Mouse (Mus musculus): ENCODE measurements around the gene Mbl2. TPM values are rescaled to one million over a fixed set of nuclear protein-coding genes. Genes with fewer than 3 reads are reported as not detected.
"Not testable (repeated sequence)": the region's sequence is repeated elsewhere in the genome, so short reads cannot be mapped to it uniquely, and the experiment has no call there.

The Mbl2 gene
- polyA plus RNA-seq, 1 experiment from 2014 or later = not detected

DNA sequence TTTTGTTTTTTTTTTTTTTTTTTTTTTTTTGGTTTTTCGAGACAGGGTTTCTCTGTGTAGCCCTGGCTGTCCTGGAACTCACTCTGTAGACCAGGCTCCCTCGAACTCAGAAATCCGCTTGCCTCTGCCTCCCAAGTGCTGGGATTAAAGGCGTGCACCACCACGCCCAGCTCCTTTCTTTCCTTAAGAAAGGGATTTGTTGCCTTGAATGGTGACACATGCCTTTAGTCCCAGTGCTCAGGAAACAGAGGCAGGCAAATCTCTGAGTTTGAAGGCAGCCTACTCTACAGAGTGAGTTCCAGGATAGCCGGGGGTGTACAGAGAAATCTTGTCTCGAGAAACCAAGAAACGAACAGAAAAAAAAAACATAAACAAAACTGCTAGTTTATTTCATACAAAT, 23.7 kb upstream of the Mbl2 start:
- H3K4me2 ChIP-seq (ENCODE audit: low read length); ATAC-seq (ENCODE audit: insufficient number of reproducible peaks, insufficient read depth, low FRiP score, low read depth); H3K4me1 ChIP-seq (ENCODE audit: control insufficient read depth in 2 of 2, insufficient read depth in 2 of 2, low read length in 2 of 2); H3K36me3 ChIP-seq (ENCODE audit: control insufficient read depth, insufficient read depth, low read length); H3K9ac ChIP-seq (ENCODE audit: low read length); H3K27me3 ChIP-seq (ENCODE audit: control insufficient read depth, insufficient read depth, low read length); H3K27ac ChIP-seq (replicated peaks in 1 of 2; ENCODE audit: control insufficient read depth in 1 of 2, insufficient read depth in 1 of 2, low read depth in 2 of 2, low read length in 2 of 2); H3K9me3 ChIP-seq (ENCODE audit: control insufficient read depth, low read length); H3K4me3 ChIP-seq (ENCODE audit: control insufficient read depth in 1 of 2, insufficient read depth in 1 of 2, low read depth in 1 of 2, low read length in 2 of 2): not testable (repeated sequence)
- 84% methylated on average over 7 of the region's 8 CpGs for WGBS

DNA sequence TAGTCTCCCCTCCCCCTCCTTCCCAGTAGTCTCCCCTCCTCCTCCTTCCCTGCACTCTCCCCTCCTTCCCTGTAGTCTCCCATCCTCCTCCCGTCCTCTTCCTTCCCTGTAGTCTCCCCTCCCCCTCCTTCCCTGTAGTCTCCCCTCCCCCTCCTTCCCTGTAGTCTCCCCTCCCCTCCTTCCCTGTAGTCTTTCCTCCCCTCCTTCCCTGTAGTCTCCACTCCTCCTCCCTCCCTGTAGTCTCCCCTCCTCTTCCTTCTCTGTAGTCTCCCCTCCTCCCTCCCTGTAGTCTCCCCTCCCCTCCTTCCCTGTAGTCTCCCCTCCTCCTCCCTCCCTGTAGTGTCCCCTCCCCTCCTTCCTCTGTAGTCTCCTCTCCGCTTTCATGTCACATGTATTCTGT, 18.7 kb upstream of the Mbl2 start:
- Histone ChIP-seq H3K4me2 (ENCODE audit: low read length) (no peak overlapping the region), H3K9me3 (ENCODE audit: control insufficient read depth, low read length) (no peaks in the 10 kb centered on the region), H3K4me3 (ENCODE audit: control insufficient read depth in 1 of 2, insufficient read depth in 1 of 2, low read depth in 1 of 2, low read length in 2 of 2) (no peak overlapping the region), H3K36me3 (ENCODE audit: control insufficient read depth, insufficient read depth, low read length) (no peaks in the 10 kb centered on the region), H3K9ac (ENCODE audit: low read length) (no peak overlapping the region), H3K27ac (replicated peaks in 1 of 2; ENCODE audit: control insufficient read depth in 1 of 2, insufficient read depth in 1 of 2, low read depth in 2 of 2, low read length in 2 of 2) (no peak overlapping the region), H3K4me1 (ENCODE audit: control insufficient read depth in 2 of 2, insufficient read depth in 2 of 2, low read length in 2 of 2) (no peaks in the 10 kb centered on the region), H3K27me3 (ENCODE audit: control insufficient read depth, insufficient read depth, low read length) (no peaks in the 10 kb centered on the region)
- 14% methylated on average over 2 of the region's 2 CpGs for WGBS
- ATAC-seq (ENCODE audit: insufficient number of reproducible peaks, insufficient read depth, low FRiP score, low read depth) = no peak

DNA sequence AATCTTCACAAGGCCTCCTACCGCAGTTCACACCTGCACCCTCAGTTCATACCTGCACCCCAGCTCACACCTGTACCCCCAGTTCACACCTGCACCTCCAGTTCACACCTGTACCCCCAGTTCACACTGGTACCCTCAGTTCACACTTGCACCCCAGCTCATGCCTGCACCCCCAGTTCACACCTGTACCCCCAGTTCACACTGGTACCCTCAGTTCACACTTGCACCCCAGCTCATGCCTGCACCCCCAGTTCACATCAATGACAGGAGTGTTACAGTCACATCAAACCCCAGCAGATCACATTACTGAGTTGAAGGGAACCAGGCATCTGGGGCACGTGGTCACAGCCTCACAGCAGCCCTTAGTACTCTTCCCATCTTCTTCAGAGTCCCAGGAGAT, 17.0 kb upstream of the Mbl2 start:
- not testable (repeated sequence) for H3K9ac ChIP-seq (ENCODE audit: low read length)
- 56% methylated on average over 2 of the region's 2 CpGs for WGBS

DNA sequence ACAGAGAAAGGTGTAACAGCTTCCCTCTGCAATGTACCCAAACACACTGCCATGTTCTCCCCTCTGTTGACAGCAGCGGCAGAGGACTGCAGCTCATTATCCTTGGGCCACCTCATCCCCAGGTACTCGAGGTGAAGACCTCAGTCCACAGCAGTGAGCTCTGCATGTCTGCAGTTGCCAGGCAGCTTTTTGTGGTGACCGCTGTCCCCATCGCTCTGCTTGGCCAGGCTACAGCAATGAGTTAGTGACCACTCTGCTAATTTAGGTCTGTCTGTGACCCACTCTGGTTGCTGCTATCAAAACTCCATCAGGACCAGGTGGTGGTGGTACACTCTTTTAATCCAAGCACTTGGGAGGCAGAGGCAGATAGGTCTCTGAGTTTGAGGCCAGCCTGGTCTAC, 16.6 kb upstream of the Mbl2 start:
- no peak overlapping the region for H3K4me3 ChIP-seq (ENCODE audit: control insufficient read depth in 1 of 2, insufficient read depth in 1 of 2, low read depth in 1 of 2, low read length in 2 of 2)
- H3K27ac ChIP-seq (replicated peaks in 1 of 2; ENCODE audit: control insufficient read depth in 1 of 2, insufficient read depth in 1 of 2, low read depth in 2 of 2, low read length in 2 of 2) = no peak overlapping the region
- ATAC-seq (ENCODE audit: insufficient number of reproducible peaks, insufficient read depth, low FRiP score, low read depth) = no peak
- H3K9me3 ChIP-seq (ENCODE audit: control insufficient read depth, low read length) = no peaks in the 10 kb centered on the region
- WGBS = 70% methylated on average over 4 of the region's 4 CpGs
- no peak overlapping the region for H3K4me2 ChIP-seq (ENCODE audit: low read length)
- no peaks in the 10 kb centered on the region for H3K4me1 ChIP-seq (ENCODE audit: control insufficient read depth in 2 of 2, insufficient read depth in 2 of 2, low read length in 2 of 2)
- H3K36me3 ChIP-seq (ENCODE audit: control insufficient read depth, insufficient read depth, low read length) = no peaks in the 10 kb centered on the region
- H3K9ac ChIP-seq (ENCODE audit: low read length) = no peak overlapping the region
- no peaks in the 10 kb centered on the region for H3K27me3 ChIP-seq (ENCODE audit: control insufficient read depth, insufficient read depth, low read length)

More for the DNA sequence above, 17.0 kb upstream of the Mbl2 start:
- H3K4me1 ChIP-seq (ENCODE audit: control insufficient read depth in 2 of 2, insufficient read depth in 2 of 2, low read length in 2 of 2); H3K4me3 ChIP-seq (ENCODE audit: control insufficient read depth in 1 of 2, insufficient read depth in 1 of 2, low read depth in 1 of 2, low read length in 2 of 2); ATAC-seq (ENCODE audit: insufficient number of reproducible peaks, insufficient read depth, low FRiP score, low read depth); H3K27ac ChIP-seq (replicated peaks in 1 of 2; ENCODE audit: control insufficient read depth in 1 of 2, insufficient read depth in 1 of 2, low read depth in 2 of 2, low read length in 2 of 2); H3K9me3 ChIP-seq (ENCODE audit: control insufficient read depth, low read length); H3K4me2 ChIP-seq (ENCODE audit: low read length); H3K36me3 ChIP-seq (ENCODE audit: control insufficient read depth, insufficient read depth, low read length); H3K27me3 ChIP-seq (ENCODE audit: control insufficient read depth, insufficient read depth, low read length): not testable (repeated sequence)

DNA sequence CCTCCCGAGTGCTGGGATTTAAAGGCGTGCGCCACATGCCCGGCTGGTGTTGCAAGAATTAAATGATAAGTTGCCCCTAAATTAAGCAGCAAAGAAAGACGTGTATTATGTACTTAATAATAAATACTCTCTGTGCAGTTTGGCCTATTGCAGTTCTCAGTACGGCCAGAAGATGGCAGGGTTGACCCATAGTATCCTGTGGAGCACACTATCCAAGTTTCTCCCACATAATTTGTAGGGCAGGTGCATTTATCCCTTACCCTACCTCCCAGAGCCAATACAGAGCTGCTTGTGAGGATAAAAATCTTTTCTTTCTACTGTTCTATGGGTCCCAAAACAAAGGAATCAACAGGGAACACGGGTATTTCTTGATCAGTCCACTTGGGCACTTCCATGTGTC, 15.4 kb upstream of the Mbl2 start:
- no peak overlapping the region for H3K27ac ChIP-seq (replicated peaks in 1 of 2; ENCODE audit: control insufficient read depth in 1 of 2, insufficient read depth in 1 of 2, low read depth in 2 of 2, low read length in 2 of 2)
- WGBS = 11% methylated on average over 7 of the region's 7 CpGs
- H3K27me3 ChIP-seq (ENCODE audit: control insufficient read depth, insufficient read depth, low read length) = no peaks in the 10 kb centered on the region
- no peaks in the 10 kb centered on the region for H3K9me3 ChIP-seq (ENCODE audit: control insufficient read depth, low read length)
- ATAC-seq (ENCODE audit: insufficient number of reproducible peaks, insufficient read depth, low FRiP score, low read depth) = no peak
- no peak overlapping the region for H3K9ac ChIP-seq (ENCODE audit: low read length)
- no peaks in the 10 kb centered on the region for H3K36me3 ChIP-seq (ENCODE audit: control insufficient read depth, insufficient read depth, low read length)
- H3K4me2 ChIP-seq (ENCODE audit: low read length) = no peak overlapping the region
- no peaks in the 10 kb centered on the region for H3K4me1 ChIP-seq (ENCODE audit: control insufficient read depth in 2 of 2, insufficient read depth in 2 of 2, low read length in 2 of 2)
- no peak overlapping the region for H3K4me3 ChIP-seq (ENCODE audit: control insufficient read depth in 1 of 2, insufficient read depth in 1 of 2, low read depth in 1 of 2, low read length in 2 of 2)

DNA sequence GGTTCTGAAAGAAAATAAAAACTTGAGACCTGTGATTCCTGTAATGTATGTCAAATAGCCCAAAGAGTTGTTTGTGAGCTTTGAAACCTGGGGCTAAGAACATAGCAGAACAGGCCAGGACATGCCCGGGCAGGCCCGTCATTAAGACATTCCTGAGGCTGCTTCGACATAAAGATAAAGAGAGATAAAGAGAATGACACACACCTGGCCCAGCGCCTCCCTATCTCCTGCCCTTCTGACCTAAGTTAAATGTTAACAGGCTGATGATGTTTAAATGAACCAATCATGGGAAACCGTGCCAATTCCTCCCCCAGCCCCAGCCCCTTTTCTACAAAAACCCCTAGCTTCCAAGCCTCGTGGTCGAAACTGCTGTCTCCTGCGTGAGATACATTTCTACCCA, 10.1 kb upstream of the Mbl2 start:
- not testable (repeated sequence) for H3K36me3 ChIP-seq (ENCODE audit: control insufficient read depth, insufficient read depth, low read length); H3K4me2 ChIP-seq (ENCODE audit: low read length); ATAC-seq (ENCODE audit: insufficient number of reproducible peaks, insufficient read depth, low FRiP score, low read depth); H3K4me3 ChIP-seq (ENCODE audit: control insufficient read depth in 1 of 2, insufficient read depth in 1 of 2, low read depth in 1 of 2, low read length in 2 of 2); H3K9me3 ChIP-seq (ENCODE audit: control insufficient read depth, low read length); H3K9ac ChIP-seq (ENCODE audit: low read length); H3K4me1 ChIP-seq (ENCODE audit: control insufficient read depth in 2 of 2, insufficient read depth in 2 of 2, low read length in 2 of 2); H3K27ac ChIP-seq (replicated peaks in 1 of 2; ENCODE audit: control insufficient read depth in 1 of 2, insufficient read depth in 1 of 2, low read depth in 2 of 2, low read length in 2 of 2); H3K27me3 ChIP-seq (ENCODE audit: control insufficient read depth, insufficient read depth, low read length)
- 40% methylated on average over 8 of the region's 8 CpGs for WGBS

DNA sequence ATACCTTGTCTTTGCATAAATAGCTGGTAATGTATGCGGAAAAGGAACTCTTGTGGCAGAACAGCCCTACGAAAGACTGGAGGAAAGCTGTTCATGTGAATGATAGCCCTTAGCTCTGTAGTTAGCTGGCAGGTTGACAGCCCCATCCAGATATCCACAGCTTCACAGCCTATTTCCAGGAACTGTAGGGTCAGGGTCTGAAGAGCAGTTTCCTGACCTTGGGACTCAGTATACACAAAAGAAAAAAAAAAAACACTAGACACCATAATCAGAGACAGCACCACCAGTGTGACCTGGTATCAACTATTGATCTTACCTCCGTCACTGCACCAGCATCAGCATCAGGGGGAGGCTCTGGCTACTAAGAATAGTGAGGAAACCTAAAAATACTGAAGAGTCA, 3.3 kb upstream of the Mbl2 start:
- ATAC-seq (ENCODE audit: insufficient number of reproducible peaks, insufficient read depth, low FRiP score, low read depth) = no peak
- 66% methylated on average over 3 of the region's 3 CpGs for WGBS
- Histone ChIP-seq H3K9me3 (ENCODE audit: control insufficient read depth, low read length) (no peaks in the 10 kb centered on the region), H3K4me2 (ENCODE audit: low read length) (no peak overlapping the region), H3K4me1 (ENCODE audit: control insufficient read depth in 2 of 2, insufficient read depth in 2 of 2, low read length in 2 of 2) (no peaks in the 10 kb centered on the region), H3K4me3 (ENCODE audit: control insufficient read depth in 1 of 2, insufficient read depth in 1 of 2, low read depth in 1 of 2, low read length in 2 of 2) (no peak overlapping the region), H3K36me3 (ENCODE audit: control insufficient read depth, insufficient read depth, low read length) (no peaks in the 10 kb centered on the region), H3K27me3 (ENCODE audit: control insufficient read depth, insufficient read depth, low read length) (no peaks in the 10 kb centered on the region), H3K27ac (replicated peaks in 1 of 2; ENCODE audit: control insufficient read depth in 1 of 2, insufficient read depth in 1 of 2, low read depth in 2 of 2, low read length in 2 of 2) (no peak overlapping the region), H3K9ac (ENCODE audit: low read length) (no peak overlapping the region)

DNA sequence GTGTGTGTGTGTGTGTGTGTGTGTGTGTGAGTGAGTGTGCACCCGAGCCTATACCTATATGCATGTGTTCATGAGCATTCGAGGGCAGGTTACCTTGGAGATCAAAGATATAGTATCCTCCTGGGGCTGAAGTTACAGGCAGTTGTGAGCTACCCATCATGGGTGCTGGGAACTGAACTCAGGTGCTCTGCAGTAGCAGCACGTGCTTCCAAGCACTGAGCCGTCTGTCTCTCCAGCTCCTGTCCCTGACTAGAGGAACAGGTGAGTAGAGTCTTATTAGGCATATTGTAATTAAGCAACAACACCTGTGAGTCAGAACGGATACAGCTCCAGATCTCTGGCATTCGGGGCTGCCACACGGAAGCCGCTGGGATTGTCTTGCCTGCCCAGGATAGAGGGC, 1.7 kb downstream of the Mbl2 start:
- ATAC-seq (ENCODE audit: insufficient number of reproducible peaks, insufficient read depth, low FRiP score, low read depth) = no peak
- H3K9ac ChIP-seq (ENCODE audit: low read length) = no peak overlapping the region
- H3K9me3 ChIP-seq (ENCODE audit: control insufficient read depth, low read length) = no peaks in the 10 kb centered on the region
- no peak overlapping the region for H3K27ac ChIP-seq (replicated peaks in 1 of 2; ENCODE audit: control insufficient read depth in 1 of 2, insufficient read depth in 1 of 2, low read depth in 2 of 2, low read length in 2 of 2)
- H3K4me1 ChIP-seq (ENCODE audit: control insufficient read depth in 2 of 2, insufficient read depth in 2 of 2, low read length in 2 of 2) = no peaks in the 10 kb centered on the region
- no peaks in the 10 kb centered on the region for H3K27me3 ChIP-seq (ENCODE audit: control insufficient read depth, insufficient read depth, low read length)
- 84% methylated on average over 8 of the region's 8 CpGs for WGBS
- no peaks in the 10 kb centered on the region for H3K36me3 ChIP-seq (ENCODE audit: control insufficient read depth, insufficient read depth, low read length)
- H3K4me2 ChIP-seq (ENCODE audit: low read length) = no peak overlapping the region
- no peak overlapping the region for H3K4me3 ChIP-seq (ENCODE audit: control insufficient read depth in 1 of 2, insufficient read depth in 1 of 2, low read depth in 1 of 2, low read length in 2 of 2)

Measured in heart, embryonic 14.5 days (tissue).